Mouse (Mus musculus) frontal cortex, postnatal 10 days (tissue): ENCODE measurements around the gene Sema4g.

Experiments
- DNase-seq, 2 experiments: peaks; one replicate each; pipeline ENCODE4 v3.0.0; 2022; ENCODE audit warnings: low spot score in 2 of 2, mixed read lengths in 1 of 2

Gene Sema4g

DNA sequence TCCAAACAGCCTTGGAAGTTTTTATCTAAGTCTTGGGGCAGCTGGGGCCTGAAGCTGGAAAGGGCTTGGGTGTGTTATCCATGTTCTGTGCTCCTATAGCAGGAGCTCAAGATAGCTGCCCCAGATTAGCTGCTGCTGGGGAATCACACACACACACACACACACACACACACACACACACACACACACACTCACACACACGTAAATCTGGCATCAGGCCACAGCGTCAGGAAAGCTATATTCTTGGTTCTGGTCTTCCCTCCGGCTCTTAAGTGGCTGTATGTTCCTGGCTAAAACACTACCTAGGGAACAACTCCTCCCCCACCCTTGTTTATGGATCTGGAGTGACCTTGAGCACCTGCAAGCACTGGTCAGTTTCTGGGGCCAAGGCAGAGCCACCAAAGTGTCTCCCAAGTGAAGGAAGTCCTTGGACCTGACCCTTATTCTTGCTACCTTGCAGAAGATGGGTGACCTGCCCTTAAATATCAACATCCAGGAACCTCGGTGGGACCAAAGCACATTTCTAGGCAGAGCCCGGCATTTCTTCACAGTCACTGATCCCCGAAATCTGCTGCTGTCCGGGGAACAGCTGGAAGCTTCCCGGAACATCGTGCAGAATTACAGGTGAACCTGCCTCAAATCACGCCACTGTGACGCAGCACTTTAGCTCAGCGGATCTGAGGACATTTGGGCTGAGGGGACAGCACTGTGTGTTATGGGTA lies 59.9 kb downstream of the Sema4g start:
- no peak for DNase-seq

DNA sequence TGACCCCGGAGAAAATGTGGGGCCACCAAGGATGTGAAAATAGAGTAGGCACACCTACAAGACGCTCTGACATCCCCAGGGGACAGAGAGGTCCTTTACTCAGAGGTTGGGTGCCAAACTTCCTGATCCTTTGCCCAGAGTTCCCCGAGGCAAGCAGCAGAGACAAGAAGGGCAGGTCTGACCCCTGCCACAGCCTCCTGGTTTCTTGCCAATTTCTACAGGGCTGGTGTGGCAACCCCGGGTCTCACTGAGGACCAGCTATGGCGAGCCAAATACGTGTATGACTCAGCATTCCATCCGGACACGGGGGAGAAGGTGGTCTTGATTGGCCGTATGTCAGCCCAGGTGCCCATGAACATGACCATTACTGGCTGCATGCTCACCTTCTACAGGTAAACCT lies 60.6 kb downstream of the Sema4g start:
- no peak for DNase-seq
